Mouse (Mus musculus): ENCODE results near the gene Cep170b. TPM values are rescaled to one million over a fixed set of nuclear protein-coding genes. Genes with fewer than 3 reads are reported as not detected.

The Cep170b gene
- total and polyA plus RNA-seq, 2 experiments from 2014 or later, result 39.0 to 118 TPM

- peak; percentile 50 for ATAC-seq
- Histone ChIP-seq H3K9me3 (ENCODE audit: low read length) (no peaks in the 10 kb centered on the region), H3K27me3 (ENCODE audit: insufficient read depth, low read length) (no peaks in the 10 kb centered on the region), H3K36me3 (ENCODE audit: insufficient read depth, low read length) (no peaks in the 10 kb centered on the region), H3K4me3 (ENCODE audit: low read length) (no peak overlapping the region), H3K4me1 (ENCODE audit: insufficient read depth, low read length) (peaks cover 3% of the 10 kb centered on the region; the same call in 1 of the 2 replicates), H3K27ac (no peak overlapping the region), H3K9ac (replicated peaks; ENCODE audit: low read length) (no peak overlapping the region; the same call in 1 of the 2 replicates), H3K4me2 (ENCODE audit: low read depth, low read length) (peak overlapping the region; percentile 73; the same call in 1 of the 2 replicates)
- peak; percentile 74; the same call in 1 of the 2 replicates for TF ChIP-seq CTCF (IDR thresholded peaks at IDR 0.05; ENCODE audit: low read depth)
- peak; percentile 82 for DNase-seq (ENCODE audit: low spot score)
- 78% methylated on average over 11 of the region's 11 CpGs for WGBS
Measured at GRCm38 (mm10) chr12:112724077-112724805, 4.0 kb downstream of the Cep170b start.

- Histone ChIP-seq H3K4me3 (ENCODE audit: low read length) (no peak overlapping the region), H3K36me3 (ENCODE audit: insufficient read depth, low read length) (no peaks in the 10 kb centered on the region), H3K27ac (no peak overlapping the region), H3K4me2 (ENCODE audit: low read depth, low read length) (no peak overlapping the region), H3K9me3 (ENCODE audit: low read length) (no peaks in the 10 kb centered on the region), H3K4me1 (ENCODE audit: insufficient read depth, low read length) (peaks cover 3% of the 10 kb centered on the region; the same call in 1 of the 2 replicates), H3K9ac (replicated peaks; ENCODE audit: low read length) (no peak overlapping the region), H3K27me3 (ENCODE audit: insufficient read depth, low read length) (no peaks in the 10 kb centered on the region)
- DNase-seq (ENCODE audit: low spot score), result no peak
- 46% methylated on average over 8 of the region's 8 CpGs for WGBS
- ATAC-seq, result no peak
- TF ChIP-seq CTCF (IDR thresholded peaks at IDR 0.05; ENCODE audit: low read depth), result no peak
Measured at GRCm38 (mm10) chr12:112727801-112728200, 7.5 kb downstream of the Cep170b start.

DNA sequence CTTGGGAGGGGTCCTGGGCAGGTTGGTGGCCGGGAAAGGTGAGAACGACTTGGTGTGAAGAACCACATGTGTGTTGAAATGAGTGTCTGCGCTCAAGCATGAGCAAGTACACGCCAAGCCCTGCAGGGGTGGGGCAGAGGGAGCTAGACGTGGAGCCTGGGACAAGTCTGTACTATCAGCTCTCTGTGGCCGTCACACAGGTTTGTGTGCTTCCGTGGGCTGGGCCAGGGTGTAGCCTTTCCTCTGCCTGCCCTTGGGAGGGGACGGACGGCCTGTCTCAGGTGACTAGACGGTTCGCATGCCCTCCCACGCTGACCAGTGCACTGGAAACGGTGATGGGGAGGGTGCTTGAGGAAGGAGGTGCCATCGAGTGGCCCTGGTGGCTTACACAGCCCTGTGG, 10.6 kb downstream of the Cep170b start:
- 90% methylated on average over 14 of the region's 14 CpGs for WGBS
- Histone ChIP-seq H3K9ac (replicated peaks; ENCODE audit: low read length) (no peak overlapping the region), H3K4me3 (ENCODE audit: low read length) (no peak overlapping the region), H3K4me1 (ENCODE audit: insufficient read depth, low read length) (no peaks in the 10 kb centered on the region), H3K36me3 (ENCODE audit: insufficient read depth, low read length) (peaks cover 3% of the 10 kb centered on the region; the same call in 1 of the 2 replicates), H3K27me3 (ENCODE audit: insufficient read depth, low read length) (no peaks in the 10 kb centered on the region), H3K4me2 (ENCODE audit: low read depth, low read length) (no peak overlapping the region), H3K9me3 (ENCODE audit: low read length) (no peaks in the 10 kb centered on the region), H3K27ac (no peak overlapping the region)
- DNase-seq (ENCODE audit: low spot score) (no peak), ATAC-seq (no peak)
- no peak for TF ChIP-seq CTCF (IDR thresholded peaks at IDR 0.05; ENCODE audit: low read depth)

DNA sequence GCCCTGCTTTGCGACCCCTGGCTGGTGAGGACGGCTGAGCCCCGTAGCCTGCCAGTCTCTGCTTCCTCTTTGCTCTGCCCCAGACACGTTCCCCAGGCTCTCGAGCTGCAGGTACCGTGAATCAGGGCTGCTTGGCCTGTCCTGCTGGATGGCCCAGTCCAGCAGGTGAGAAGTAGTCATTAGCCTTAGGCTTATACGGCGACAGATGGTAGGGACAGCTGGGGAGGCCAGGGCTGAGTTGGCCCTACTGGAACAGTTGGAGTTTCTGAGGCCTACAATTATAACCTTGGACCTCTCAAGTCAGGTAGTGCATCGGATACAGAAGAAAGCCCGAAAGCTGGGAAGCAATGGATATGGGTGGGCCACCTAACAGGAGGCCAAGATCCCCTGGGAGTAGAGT, 12.3 kb downstream of the Cep170b start:
- 0 out of 2 replicates have a peak, but pooled peaks cover 1% of the 10 kb centered on the region for H3K4me1 ChIP-seq (ENCODE audit: insufficient read depth, low read length)
- no peak overlapping the region for H3K9ac ChIP-seq (replicated peaks; ENCODE audit: low read length)
- DNase-seq (ENCODE audit: low spot score) (no peak), ATAC-seq (no peak)
- no peak for TF ChIP-seq CTCF (IDR thresholded peaks at IDR 0.05; ENCODE audit: low read depth)
- no peaks in the 10 kb centered on the region for H3K27me3 ChIP-seq (ENCODE audit: insufficient read depth, low read length)
- peaks cover 12% of the 10 kb centered on the region; the same call in 1 of the 2 replicates for H3K36me3 ChIP-seq (ENCODE audit: insufficient read depth, low read length)
- no peak overlapping the region for H3K27ac ChIP-seq
- no peak overlapping the region for H3K4me3 ChIP-seq (ENCODE audit: low read length)
- WGBS, result 75% methylated on average over 10 of the region's 10 CpGs
- no peaks in the 10 kb centered on the region for H3K9me3 ChIP-seq (ENCODE audit: low read length)
- H3K4me2 ChIP-seq (ENCODE audit: low read depth, low read length), result no peak overlapping the region

DNA sequence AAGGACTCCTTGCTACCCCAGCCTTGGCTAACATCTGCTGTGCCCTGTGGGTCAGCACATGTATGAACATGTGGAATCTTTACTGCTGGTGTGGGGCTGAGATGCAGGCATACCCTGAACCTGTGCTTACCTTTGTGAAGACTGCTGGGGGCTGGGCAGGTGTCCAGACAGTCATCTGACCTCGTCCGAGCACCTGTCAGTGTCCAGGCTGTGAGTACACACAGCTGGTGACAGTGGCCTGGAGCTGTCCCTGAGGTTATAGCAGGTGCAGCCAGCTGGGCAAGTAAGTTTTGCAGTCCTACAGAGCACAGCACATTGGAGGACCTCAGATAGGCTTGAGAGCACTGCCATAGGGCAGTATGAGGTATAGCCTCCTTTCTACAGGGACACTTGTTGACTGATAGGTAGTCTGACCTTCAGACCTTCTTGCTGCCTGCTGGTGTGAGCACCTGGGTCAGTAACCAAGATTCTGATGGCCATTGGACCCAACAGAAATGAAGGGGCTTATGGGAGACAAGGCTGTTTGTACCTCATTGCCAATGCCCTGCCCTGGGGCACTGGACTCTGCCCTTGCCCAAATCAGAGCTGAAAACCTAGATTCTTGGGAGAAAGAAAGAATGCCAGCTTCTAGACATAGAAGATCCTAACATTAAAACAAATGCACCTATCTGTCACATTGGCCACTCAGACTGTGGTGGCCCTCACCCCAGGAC, 14.0 kb downstream of the Cep170b start:
- no peak for DNase-seq (ENCODE audit: low spot score)

GRCm38 (mm10) chr12:112734881-112735655, 14.8 kb downstream of the Cep170b start:
- 81% methylated on average over 19 of the region's 19 CpGs for WGBS
- DNase-seq (ENCODE audit: low spot score) (no peak), ATAC-seq (no peak)
- H3K27me3 ChIP-seq (ENCODE audit: insufficient read depth, low read length), result no peaks in the 10 kb centered on the region
- H3K4me3 ChIP-seq (ENCODE audit: low read length), result no peak overlapping the region
- H3K27ac ChIP-seq, result no peak overlapping the region
- peaks cover 34% of the 10 kb centered on the region for H3K36me3 ChIP-seq (ENCODE audit: insufficient read depth, low read length)
- no peak overlapping the region for H3K4me2 ChIP-seq (ENCODE audit: low read depth, low read length)
- TF ChIP-seq CTCF (IDR thresholded peaks at IDR 0.05; ENCODE audit: low read depth), result no peak; the same call in 1 of the 2 replicates
- 0 out of 2 replicates have a peak, but pooled peaks cover 4% of the 10 kb centered on the region for H3K4me1 ChIP-seq (ENCODE audit: insufficient read depth, low read length)
- H3K9me3 ChIP-seq (ENCODE audit: low read length), result no peaks in the 10 kb centered on the region
- H3K9ac ChIP-seq (replicated peaks; ENCODE audit: low read length), result no peak overlapping the region

More for the DNA sequence above, 14.0 kb downstream of the Cep170b start:
- Histone ChIP-seq H3K4me3 (ENCODE audit: low read length) (no peak overlapping the region), H3K27me3 (ENCODE audit: insufficient read depth, low read length) (no peaks in the 10 kb centered on the region), H3K4me1 (ENCODE audit: insufficient read depth, low read length) (0 out of 2 replicates have a peak, but pooled peaks cover 4% of the 10 kb centered on the region), H3K27ac (no peak overlapping the region), H3K9me3 (ENCODE audit: low read length) (no peaks in the 10 kb centered on the region), H3K36me3 (ENCODE audit: insufficient read depth, low read length) (peaks cover 28% of the 10 kb centered on the region; the same call in 1 of the 2 replicates), H3K9ac (replicated peaks; ENCODE audit: low read length) (no peak overlapping the region), H3K4me2 (ENCODE audit: low read depth, low read length) (no peak overlapping the region)
- no peak for ATAC-seq
- WGBS, result 95% methylated on average over 2 of the region's 2 CpGs
- no peak for TF ChIP-seq CTCF (IDR thresholded peaks at IDR 0.05; ENCODE audit: low read depth)
